Mouse (Mus musculus) ES-E14 (cell line): ENCODE measurements around the gene Tex21.

Experiments used
- CHD2 ChIP-seq: IDR thresholded peaks from 2 replicates; pipeline ENCODE4 v1.6.1; 2014; ENCODE audit warnings: mild to moderate bottlenecking, low read depth, low read length, inconsistent platforms
- HCFC1 ChIP-seq: IDR thresholded peaks from 2 replicates; pipeline ENCODE4 v1.6.1; 2012; ENCODE audit warnings: low read length, inconsistent platforms, borderline replicate concordance; ENCODE audit not compliant: insufficient read depth
- MAFK ChIP-seq: IDR thresholded peaks from 2 replicates; pipeline ENCODE4 v1.6.1; 2014; ENCODE audit warnings: mild to moderate bottlenecking, low read depth, low read length, inconsistent platforms; ENCODE audit not compliant: insufficient read depth
- ZC3H11A ChIP-seq: IDR thresholded peaks from 2 replicates; pipeline ENCODE4 v1.6.1; 2012; ENCODE audit warnings: low read depth, mild to moderate bottlenecking, inconsistent platforms, low read length, borderline replicate concordance
- ZNF384 ChIP-seq: IDR thresholded peaks from 2 replicates; pipeline ENCODE4 v1.6.1; 2012; ENCODE audit warnings: low read depth, low read length, inconsistent platforms

- no peak for TF ChIP-seq CHD2
- TF ChIP-seq MAFK, result no peak
- no peak for TF ChIP-seq HCFC1
- TF ChIP-seq ZC3H11A, result no peak
- TF ChIP-seq ZNF384, result no peak
Observed at GRCm38 (mm10) chr12:76216716-76217115, 29.8 kb downstream of the Tex21 start.
